Mouse (Mus musculus) frontal cortex, adult (tissue): Measurements from ENCODE around the gene Adgrb2.

Experiments used
- ATAC-seq: cut with Nextera tagmentation; 2 replicates; pipeline ENCODE4 v1.9.2; 2017; ENCODE audit warnings: mild to moderate bottlenecking, moderate library complexity, mixed read lengths; ENCODE audit not compliant: low TSS enrichment

Gene Adgrb2

GRCm38 (mm10) chr4:129987825-129988504 lies 3.3 kb downstream of the Adgrb2 start:
- no peak for ATAC-seq

- no peak for ATAC-seq
Observed at GRCm38 (mm10) chr4:129989925-129990324, 5.3 kb downstream of the Adgrb2 start.

DNA sequence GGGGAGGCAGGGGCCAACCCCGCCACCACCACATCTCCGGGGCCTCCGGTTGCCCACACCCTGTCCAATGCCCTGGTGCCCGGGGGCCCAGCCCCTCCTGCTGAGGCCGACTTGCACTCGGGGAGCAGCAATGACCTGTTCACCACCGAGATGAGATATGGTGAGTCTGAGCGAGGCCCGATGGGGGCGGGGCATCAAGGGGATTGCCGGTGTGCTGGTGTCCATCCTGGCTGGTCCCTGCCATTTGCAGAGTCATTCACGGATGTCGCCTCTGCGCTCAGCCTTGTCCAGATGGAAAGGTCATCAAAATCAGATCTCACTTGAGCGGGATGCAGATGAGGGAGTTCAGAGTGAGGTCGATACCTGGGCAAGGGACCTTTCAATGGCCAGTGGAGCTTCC lies 8.1 kb downstream of the Adgrb2 start:
- no peak for ATAC-seq

DNA sequence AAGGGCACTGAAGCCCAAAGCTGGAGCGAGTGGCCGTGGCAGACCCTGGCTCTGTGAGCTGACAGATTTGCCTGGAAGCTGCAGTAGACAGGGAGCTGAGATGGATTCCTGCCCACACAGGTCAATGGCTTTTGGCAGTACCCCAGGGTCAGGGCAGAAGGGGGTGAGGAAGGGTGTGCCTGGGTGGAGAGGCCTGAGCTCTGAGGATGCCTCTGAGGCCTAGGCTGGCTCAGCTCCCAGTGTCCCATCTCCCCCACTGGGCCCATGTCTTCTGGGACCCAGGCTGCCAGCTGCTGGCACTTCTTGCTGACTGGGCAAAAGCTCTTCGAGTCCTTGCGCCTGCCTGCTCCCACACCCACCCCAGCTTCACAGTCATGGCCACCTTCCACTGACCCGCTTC lies 8.5 kb downstream of the Adgrb2 start:
- ATAC-seq: no peak

DNA sequence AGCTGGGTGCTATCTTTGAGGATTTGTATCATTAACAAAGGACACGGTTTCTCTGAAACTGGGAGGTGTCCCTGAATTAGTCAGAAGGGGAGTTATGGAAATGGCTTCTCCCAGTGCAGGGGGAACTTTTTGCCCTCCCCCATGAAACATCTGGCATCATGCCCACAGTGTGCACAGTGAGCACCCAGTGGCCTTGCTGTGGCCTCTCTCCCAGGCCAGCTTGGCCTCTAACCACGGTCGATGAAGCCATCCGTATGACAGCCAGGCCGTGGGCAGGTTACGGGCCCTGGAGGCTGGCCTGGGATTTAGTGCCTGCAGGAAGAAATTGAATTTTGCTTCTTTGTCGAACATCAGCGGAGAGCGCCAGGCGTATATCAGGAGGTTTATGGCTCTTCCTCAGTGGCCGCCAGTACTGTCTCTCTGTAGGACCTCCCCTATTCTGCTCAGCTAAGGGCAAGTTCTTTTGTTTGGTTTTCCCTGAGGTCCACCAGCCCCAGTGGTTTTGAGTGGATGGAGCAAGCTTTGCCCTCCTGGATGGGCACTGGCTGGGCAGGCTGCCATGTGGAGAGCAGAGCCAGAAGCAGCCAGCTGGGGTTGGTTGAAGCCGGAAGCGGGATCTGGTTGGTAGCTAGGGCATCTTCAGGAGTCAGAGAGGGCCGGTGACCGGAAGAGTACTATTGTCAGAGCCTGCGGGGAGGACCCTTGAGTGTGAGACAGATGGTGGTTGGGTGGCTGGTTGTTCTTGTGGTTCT lies 9.4 kb downstream of the Adgrb2 start:
- ATAC-seq: no peak

- peak; percentile 39; the same call in 1 of the 2 replicates for ATAC-seq
Observed at GRCm38 (mm10) chr4:129994728-129995127, 10.1 kb downstream of the Adgrb2 start.

DNA sequence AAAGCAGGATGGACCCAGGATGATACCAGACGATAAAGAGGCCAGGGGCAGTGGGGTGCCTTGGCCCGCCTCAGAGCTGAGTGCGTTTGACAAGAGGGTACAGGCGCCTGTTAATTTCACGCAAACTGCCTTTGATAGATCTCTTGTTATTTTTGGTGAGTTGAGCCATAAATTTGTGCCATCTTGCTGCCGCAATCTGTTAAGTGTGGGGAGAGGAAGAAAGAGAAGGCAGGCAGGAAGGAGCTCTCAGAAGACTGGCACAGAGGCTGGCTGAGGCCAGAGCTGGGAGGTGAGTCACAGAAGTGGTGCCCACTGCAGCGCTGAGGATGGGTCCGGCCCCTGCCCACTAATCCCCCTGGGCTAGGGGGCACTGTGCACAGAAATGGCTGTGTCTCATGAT lies 10.6 kb downstream of the Adgrb2 start:
- peak; percentile 41; the same call in 1 of the 2 replicates for ATAC-seq

GRCm38 (mm10) chr4:129996015-129996414 lies 11.3 kb downstream of the Adgrb2 start:
- no peak for ATAC-seq

DNA sequence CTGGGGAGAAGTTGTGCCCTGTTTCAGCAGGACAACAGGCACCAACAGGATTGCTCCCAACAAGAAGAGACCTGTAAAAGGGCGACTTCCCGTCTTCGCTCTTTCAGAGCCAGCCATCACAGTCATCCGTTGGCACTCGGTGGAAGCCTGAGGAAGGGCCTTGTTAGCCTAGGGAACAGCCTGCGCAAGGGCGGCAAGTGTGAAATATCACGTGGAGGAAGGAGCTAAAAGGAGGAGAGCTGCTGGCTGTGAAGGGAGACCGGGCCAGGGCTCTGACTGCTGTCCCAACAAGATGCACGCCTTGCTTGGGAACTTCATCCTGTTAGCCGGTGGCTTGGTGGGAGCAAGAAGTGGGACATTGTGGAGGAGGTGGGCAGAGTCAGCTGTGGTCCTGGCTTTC lies 13.5 kb downstream of the Adgrb2 start:
- peak; percentile 58; the same call in 1 of the 2 replicates for ATAC-seq

DNA sequence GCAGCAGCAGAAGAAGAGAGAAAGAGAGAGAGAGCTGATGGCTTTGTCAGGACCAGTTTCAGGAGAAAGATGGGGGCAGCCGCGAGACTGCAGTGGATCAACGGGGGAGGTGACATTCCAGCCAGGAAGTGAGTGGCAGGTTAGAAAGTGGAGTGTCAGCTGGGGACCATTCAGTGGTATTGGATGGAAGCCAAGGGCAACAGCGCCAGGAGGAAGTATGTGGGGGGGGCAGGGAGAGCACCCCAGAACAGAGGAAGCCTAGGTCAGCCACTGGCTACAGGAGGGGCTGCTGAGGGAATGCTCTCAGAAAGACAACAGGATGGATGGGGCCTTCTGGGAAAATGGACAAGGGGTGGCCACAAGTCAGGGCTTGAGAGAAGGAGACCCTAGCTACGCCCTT lies 17.0 kb downstream of the Adgrb2 start:
- ATAC-seq: no peak

DNA sequence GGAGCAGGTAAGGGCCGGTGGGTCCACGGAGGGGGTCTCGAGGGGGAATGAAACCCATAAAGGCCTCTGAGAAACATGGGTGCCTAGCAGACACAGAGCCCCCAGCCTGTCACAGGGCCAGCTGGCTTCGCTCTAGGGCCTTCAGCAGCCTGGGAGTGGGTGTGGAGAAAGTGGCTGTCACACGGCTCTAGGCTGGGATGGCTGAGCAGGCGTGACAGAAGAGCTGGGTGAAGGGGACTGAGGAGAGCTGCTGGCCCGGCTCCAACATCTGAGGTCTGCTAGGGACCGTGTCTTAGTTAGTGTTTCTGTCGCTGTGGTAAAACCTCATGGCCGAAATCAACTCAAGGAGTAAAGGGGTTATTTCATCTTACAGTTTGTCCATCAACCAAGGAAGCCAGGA lies 17.5 kb downstream of the Adgrb2 start:
- peak; percentile 21; the same call in 1 of the 2 replicates for ATAC-seq

GRCm38 (mm10) chr4:130005593-130005992 lies 20.9 kb downstream of the Adgrb2 start:
- no peak for ATAC-seq

DNA sequence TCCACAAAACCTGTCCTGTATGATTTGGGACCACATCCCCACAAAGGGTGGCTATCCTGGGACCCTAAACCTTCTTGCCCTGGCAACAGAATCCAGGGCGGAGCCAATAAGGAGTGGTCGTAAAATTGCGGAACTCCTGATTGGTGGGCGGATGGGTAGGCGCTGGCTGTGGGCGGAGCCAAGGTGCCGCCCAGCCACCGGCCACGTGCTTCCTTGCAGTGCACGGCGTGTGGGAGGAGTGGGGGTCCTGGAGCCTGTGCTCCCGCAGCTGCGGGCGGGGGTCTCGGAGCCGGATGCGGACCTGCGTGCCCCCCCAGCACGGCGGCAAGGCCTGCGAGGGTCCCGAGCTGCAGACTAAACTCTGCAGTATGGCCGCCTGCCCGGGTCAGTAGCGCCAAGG lies 21.9 kb downstream of the Adgrb2 start:
- no peak for ATAC-seq

DNA sequence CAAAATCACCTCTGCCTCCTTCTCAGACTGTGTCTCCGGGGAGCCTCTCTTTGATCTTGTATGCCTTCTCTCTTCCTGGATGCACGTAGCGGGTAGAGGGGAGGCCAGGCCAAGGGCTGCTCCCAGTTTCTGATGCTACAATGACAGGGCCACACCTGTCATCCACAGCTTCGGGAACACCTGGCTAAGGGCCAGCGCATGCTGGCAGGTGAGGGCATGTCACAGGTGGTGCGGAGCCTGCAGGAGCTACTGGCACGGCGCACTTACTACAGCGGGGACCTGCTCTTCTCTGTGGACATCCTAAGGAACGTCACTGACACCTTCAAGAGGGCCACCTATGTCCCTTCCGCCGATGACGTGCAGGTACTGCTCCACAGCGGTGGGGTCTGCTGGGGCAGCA lies 24.4 kb downstream of the Adgrb2 start:
- ATAC-seq: no peak

DNA sequence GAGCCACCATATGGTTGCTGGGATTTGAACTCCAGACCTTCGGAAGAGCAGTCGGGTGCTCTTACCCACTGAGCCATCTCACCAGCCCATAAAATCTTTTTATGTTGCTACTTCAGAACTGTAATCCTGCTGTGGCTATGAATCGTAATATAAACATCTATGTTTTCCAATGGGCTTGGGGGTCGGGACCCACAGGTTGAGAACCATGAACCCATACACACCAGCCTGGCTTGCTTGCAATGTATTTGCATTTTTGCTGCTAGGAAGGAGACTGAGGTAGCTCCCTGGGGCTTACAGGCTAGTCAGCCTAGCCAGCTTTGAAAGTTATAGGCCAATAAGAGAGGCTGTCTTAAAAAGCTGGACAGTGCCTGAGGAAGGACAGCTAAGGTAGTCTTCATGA lies 26.1 kb downstream of the Adgrb2 start:
- ATAC-seq: no peak

DNA sequence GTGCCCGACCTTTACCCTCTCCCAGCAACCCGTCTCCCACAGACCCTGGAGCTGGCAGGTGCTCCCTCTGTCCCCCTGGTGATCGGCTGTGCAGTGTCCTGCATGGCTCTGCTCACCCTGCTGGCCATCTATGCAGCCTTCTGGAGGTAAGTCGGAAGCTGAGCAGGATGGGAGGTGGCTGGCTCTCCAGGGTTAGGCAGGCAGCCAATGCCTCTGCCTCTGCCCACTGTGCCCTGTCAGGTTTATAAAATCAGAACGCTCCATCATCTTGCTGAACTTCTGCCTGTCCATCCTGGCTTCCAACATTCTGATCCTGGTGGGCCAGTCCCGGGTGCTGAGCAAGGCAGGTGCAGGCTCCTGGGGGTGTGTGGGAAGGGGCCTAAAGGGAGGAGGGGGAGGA lies 27.6 kb downstream of the Adgrb2 start:
- ATAC-seq: no peak

DNA sequence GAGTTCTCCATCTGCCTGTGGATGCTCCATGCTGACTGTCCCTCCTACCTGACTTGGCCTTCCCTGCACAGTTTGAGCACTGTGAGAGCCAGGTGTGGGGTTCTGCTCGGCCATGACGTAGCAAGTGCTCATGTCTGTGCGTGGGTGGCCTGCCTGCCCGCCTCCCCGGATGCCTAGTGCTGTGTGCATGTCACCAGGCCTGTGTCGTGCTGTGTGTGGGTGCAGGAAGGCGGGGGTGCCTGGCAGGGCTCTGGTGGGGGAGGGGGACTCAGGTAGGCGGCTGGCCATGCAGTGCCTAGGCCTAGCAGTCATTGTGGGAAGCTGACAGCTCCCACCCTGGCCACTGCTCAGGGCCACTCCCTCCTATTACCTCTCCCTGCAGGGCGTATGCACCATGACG lies 28.4 kb downstream of the Adgrb2 start:
- peak; percentile 59 for ATAC-seq

DNA sequence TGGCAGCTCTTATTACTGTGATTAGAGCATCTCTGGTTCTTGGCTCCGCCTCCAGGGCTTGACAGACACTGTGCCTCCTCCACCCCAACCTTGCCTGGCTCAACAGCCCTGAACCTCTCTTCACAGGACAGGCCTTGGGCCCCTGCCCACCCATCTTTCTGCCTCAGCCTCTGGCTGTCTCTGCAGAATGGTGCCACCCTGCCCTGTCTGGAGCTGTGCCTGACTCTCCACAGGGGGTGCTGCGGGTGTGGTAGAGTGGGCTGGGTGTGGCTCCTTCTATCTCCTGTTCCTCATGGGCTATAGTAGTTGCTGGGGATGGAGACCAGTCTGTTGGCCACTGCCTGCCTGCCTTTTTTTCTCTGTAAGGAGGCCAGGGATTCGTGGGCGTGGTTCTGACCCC lies 31.3 kb downstream of the Adgrb2 start:
- ATAC-seq: no peak

DNA sequence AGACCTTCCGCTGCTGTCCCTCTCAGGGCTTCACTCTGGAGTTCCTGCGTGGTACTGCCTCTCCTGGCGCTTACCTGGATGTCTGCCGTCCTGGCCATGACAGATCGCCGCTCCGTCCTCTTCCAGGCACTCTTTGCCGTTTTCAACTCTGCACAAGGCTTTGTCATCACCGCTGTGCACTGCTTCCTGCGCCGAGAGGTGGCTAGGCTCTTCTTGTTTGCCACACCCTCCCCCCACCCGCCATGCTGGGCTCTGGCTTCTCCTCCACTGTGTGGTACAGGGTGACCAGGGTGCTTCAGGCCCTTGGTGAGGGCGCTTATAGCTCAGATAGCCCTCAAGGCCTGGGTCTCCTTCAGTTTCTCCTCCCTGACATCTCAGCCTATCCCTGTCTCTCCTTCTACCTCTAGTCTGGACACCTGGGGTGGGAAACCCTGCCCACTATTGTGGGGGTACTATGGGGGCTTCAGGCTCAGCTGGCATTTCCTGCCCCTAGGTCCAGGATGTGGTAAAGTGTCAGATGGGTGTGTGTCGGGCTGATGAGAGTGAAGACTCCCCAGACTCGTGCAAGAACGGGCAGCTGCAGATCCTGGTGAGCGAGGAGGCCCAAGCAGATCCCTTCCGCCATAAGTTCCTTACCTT lies 32.5 kb downstream of the Adgrb2 start:
- ATAC-seq: no peak

- ATAC-seq: no peak; the same call in 1 of the 2 replicates
Observed at GRCm38 (mm10) chr4:130022952-130023351, 38.3 kb downstream of the Adgrb2 start.

DNA sequence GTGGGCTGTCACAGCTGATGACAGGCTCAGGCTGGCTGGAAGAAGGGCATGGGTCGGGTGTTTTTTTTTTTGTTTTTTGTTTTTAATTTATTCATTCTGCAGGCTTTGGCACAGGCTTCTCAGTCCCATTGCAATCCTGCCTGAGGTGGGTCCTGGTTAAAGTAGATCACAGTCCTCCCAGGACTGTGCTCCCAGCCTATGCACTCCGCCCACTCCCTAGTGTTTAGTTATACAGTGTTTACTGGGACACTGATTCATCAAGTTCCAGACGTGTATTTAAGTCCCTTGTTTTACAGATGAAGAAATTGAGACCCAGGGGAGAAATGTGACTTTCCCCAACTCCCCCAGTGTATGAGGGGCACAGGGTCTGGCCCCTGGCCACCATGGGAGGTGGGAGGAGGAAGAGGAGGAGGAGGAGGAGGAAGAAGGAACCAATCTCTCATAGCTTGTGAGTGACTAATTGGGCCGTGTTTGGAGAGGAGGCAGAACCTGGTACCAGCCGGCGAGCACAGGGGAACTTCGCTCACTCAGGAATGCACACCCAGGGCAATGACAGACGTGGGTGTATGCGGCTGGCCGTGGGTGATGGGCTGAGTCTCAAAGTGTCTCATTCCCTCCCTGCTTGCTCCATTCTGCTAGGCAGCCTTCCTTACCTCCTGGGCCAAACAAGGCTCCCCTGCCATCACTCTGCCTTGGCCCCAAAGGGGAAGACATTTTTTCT lies 39.0 kb downstream of the Adgrb2 start:
- peak; percentile 68 for ATAC-seq

DNA sequence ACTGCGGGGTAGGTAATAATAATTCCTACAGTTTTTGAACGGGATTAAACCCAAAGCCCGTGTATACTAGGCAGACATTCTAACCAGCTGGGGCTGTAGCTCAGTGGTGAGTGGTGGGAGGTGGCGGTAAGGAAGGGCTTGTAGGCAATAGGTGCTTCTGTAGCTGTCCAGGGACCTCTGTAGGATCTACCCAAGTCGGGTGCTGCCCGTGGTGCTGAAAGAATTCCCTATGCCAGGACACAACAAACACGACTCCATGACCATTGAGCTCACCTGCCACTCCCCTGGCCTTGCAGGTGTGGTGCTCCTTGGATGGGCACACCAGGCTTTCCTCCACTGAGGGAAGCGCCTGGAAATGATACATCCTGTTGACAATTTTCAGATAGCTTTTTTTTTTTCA lies 40.9 kb downstream of the Adgrb2 start:
- ATAC-seq: no peak
